Mouse (Mus musculus) 3134 (cell line): ENCODE measurements around the gene Hs2st1.
A peak's percentile ranks its signal among the peaks of the same experiment; 100 is the strongest.
"Not testable (repeated sequence)": the region's sequence is repeated elsewhere in the genome, so short reads cannot be mapped to it uniquely, and the experiment has no call there.

Experiments
- DNase-seq: peaks from one replicate; pipeline ENCODE4 v3.0.0-alpha.2; 2011; ENCODE audit warnings: low spot score; ENCODE audit not compliant: insufficient read length; ENCODE audit errors: extremely low read depth

The Hs2st1 gene

DNA sequence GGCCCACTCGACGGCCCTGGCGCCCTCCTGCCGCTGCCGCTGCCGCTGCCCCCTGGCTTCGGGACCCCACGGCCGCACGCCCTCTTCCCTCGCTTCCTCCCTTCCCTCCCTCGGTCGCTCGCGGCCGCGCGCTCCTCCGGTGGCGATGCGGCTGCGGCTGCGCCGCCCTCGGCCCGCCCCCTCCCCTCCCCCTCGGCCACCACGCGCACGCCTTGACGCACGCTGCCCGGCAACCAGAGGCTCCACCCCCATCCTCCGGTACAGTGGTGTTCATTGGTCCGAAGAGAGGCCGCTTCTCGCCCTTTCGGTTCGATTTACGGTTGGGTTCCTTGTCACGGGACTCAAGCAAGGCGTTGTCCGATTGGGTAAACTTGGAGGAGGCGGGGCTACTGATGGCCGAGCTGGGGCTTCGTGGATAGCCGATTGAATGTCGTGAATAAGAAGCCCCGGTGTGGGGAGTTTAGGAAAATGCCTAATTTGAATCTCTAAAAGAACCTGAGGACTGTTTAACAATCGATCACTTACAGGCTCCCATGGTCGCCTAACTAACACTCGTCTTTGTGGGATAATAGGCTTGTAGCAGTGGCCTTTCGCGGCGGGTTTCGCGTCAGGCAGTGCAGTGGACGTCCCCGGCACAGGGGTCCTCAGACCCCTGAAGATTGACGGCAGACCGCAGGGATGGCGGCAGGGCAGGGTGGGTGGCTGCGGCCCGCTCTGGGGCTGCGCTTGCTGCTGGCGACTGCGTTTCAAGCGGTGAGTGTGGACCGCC lies at the start of gene Hs2st1, which contains the start of gene Selenof:
Hs2st1 (minus strand) TSS at position 135 of the 769 bp plus-strand sequence.
Selenof (plus strand) TSS at position 258 of the 769 bp plus-strand sequence.
- DNase-seq = peak; percentile 97

DNA sequence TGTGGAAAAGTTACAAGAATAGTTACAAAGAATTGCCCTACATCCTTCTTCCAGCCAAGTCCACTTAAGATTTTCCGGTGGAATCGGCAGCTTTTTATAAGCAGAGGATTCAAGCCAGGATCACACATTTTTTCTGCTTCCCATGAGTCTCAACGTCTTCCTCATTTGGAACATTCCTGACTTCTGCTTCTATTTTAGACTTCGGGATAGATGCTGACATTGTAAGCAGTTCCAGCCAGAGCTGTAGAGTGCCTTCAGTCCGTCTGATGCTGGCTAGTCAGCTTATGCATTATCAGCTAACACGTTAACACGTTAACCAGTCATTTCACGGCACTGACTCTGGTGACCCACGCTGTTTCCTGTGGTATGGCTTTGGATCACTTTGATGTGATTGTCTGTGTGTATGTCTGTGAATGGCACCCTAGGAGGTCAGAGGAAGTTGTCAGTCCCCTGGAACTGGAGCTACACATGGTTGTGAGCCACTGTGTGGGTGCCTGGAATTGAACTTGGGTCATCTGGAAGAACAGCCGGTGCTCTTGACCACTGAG lies 47.7 kb upstream of the Hs2st1 start:
- no peak for DNase-seq

DNA sequence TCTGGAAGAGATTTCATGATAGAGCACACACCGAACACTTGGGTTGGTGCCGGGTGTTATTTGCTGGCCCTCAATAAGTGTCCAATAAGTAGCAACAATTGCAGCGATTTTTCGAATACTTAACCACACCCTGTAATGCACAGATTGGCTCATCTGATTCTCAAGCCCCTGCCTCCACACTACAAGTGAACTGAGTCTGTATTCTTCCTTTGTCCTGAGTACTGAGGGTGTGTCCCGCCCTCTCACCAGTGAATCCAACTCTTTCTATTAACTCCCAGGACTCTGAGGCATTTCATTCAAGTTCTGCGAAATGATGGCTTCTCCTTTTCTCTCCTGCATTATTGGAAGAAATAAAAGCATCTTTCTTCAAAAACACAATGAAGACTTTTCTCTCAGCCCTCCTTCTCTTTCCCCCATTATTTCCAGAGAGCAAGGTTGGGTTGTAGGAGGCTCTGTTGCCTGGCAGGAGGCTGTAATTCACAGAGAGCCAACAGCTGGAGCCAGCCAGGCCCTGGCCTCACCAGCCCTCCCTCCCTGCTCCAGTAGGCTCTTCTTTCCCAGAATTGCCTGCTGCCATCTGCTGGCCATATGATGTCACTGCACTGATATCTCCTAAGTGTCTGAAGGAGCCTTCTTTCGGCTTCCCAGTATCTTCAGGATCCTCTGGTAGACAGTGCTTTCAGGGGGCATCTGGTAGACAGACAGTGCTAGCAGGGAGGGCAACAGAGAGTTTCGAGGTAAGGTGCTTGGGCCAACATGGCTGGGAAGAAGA lies 46.9 kb upstream of the Hs2st1 start:
- peak; percentile 36 for DNase-seq

DNA sequence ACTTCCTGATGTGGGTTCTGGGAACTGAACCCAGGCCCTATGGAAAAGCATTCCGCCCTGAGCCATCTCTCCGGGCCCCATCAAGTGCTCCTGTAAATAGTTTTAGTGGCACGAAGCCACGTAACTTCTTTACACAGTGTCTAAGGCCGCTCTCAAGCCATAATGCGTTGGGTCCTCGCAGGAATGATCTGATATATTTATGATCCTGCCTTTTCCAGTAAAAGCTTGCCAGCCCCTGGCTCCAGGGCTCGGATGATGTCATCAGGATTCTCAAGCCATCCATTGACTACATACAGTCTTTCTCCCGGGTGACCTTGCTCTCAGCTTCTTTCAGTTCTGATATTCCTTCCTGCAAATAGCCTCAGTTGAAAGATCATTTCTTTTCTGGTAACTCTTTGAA lies 45.5 kb upstream of the Hs2st1 start:
- no peak for DNase-seq

DNA sequence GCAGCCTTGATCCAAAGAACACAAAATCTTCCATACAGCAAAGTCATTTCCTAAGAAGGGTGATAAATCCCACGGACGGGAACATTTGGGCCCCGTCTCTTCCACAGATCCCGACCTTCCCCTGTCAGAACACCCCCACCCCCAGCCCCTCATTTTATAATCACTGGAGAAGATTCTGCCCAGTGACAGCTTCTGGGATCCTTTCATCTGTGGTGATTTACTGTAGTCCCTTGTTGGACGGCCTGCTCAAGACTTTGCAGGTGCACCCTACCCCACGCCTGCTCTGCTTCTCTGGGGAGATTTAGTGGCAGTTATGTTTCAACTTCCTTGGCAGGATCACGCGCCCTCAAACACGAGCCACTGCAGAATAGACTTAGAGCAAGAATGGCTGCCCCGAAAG lies 44.7 kb upstream of the Hs2st1 start:
- no peak for DNase-seq

DNA sequence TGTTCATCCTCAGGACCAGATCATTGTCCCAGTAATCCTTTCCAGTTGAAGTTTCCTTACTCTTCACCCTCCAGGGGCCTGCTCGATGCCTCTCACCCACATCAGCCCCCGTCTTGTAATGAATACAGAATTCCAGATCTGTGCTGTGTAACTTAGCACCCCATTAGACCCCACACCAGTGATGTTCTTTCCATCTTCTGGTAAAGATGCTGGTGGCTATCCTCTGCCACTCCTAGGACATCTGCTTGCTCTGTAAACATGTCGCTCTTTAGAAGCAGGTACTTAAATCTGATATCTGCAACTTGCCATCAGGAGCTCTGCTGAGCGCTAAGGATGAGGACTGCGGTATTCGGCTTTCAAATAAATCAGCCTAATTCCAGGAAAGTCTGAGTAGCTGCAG lies 44.3 kb upstream of the Hs2st1 start:
- DNase-seq = no peak

DNA sequence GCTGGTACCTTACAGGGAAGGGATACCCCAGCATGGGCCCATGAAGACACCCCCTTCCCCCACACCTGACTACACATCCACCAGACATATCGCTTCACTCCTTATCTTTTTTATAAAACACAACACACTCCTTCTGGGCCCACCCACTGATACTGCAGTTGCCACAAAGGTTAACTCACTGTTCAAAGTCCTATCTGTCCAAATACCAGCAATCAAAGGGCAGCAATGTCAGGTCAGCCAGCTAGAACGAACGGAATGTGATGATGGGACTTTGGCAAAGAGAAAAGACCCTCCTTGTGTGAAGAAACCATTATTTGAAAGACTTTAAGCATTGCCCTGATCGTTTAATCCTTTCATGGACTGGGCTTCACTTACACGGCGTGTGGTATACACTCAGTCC lies 42.4 kb upstream of the Hs2st1 start:
- no peak for DNase-seq

DNA sequence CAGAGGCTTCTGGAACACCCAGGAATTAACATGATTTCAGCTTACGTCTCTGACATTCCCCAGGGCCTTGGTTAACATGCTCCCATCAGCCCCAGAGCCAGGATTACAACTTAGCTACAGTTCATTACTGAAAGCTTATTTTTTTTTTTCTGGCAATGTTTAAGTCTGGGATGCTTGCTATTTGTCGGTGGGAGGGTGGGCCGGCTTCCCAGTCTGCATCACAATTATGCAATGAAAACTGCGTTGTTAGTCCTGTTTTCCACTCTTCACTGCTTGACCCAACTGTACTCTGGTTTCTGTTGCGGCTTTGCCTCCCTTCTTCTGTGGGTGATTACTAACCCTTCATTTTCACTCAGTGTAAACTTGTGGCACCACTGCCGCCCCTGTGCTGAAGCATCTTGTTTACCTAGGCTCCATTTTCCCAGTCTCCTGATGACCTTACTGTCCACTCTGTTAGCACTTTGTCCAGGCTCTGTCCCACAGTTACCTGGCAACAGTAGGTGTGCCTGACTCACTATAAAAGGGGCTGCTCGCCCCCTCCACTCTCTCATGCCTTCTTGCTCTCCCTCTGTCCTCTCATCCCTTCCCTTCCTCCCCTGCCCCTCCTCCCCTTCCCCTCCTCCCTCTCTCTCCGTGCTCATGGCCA lies 41.8 kb upstream of the Hs2st1 start:
- no peak for DNase-seq

DNA sequence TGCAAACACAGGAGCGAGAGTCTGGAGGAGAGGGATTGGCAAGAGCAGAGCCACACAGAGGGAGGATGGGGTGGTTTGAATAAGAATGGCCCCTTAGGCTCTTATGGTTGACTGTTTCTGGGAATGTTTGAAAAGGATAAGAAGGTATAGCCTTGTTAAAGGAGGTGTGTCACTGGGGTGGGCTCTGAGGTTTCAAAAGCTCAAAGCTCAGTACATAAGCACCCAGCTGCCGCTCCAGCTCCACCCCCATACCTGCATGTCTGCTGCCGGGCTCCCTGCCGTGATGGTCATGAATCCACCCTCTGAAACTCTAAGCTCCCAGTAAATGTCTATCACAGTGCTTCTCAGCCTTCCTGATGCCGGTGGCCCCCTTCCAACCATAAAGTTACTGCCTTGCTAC lies 40.8 kb upstream of the Hs2st1 start:
- DNase-seq = no peak

DNA sequence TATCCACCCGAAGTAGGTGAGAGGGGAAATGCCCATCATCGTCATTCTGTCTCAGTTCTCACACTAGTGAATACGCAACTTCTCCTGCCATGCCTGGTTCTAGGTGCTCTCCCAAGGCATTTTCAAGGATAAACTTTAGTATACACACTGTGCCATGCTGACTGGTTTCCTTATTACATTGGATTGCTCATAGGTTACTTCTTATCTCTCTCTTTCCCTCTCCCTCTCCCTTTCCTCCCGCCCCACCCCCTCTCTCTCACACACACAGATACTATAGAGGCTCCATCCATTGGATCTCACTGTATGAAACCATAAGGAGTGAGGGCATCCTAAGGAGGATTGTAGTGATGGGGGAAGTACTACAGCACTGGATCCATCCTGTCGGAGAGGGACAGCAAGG lies 38.1 kb upstream of the Hs2st1 start:
- DNase-seq = no peak

DNA sequence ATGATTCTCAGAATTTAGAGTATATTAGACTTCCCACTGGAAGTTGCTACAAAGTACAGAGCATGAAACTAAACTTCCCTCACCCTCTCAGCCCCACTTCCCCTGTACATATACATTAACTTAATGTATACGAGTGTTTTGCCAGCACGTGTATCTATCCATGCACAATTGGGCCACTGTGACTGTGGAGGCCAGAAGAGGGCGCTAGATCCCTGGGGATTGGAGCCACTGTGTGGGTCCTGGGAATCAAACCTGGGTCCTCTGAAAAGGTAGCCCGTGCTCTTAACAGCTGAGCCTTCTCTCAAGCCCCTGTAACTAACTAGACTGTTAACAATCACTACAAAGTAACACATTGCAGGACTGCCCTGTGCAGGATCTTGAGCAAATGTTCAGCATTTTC lies 36.5 kb upstream of the Hs2st1 start:
- no peak for DNase-seq

DNA sequence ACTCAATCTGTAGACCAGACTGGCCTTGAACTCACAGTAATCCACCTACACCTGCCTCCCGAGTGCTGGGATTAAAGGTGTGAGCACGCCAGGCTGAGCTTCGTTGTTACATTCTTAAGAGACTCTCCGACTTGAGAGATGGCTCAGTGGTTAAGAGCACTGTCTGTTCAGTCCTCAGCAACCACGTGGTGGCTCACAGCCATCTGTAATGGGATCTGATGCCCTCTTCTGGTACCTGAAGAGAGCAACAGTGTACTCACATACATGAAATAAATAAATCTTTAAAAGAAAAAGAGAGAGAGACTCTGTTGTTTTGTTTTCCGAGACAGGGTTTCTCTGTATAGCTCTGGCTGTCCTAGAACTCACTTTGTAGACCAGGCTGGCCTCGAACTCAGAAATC lies 35.8 kb upstream of the Hs2st1 start:
- not testable (repeated sequence) for DNase-seq

DNA sequence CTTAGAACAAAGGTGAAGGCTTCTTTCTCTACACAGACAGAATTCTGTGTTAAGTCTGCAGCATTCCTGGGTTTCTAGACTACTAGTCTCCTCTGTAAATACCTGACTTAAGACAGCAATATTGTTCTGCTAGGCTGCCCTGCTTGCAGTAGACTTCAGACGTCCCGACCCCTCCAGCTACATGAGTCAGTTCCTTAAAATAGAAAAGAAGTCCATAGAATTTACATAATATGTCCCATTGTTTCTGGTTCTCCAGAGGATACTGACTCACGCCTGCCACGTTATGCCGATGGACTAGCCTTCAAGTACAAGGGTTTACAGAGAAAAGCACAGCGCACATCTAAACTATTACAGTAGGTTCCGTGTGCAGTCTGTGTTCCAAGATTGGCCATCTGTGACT lies 34.2 kb upstream of the Hs2st1 start:
- peak; percentile 39 for DNase-seq

DNA sequence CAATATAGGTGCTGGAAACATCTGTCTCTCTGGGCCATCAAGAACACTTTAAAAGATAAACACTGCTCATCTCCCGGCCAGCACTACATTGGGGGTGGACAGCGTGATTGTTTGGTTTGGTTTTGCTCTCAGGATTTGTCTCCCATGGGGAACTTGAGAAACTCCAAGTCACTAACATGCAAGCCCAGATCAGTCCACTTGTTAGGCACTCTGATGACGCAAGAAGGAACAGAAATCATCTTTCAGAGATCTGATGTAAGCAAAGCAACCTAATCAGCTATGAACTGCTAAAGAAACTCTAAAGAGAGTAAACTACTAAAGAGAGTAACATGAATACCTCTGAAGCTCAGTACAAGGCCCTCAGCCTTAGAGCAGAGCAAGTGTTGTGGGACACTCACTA lies 33.6 kb upstream of the Hs2st1 start:
- DNase-seq = no peak

DNA sequence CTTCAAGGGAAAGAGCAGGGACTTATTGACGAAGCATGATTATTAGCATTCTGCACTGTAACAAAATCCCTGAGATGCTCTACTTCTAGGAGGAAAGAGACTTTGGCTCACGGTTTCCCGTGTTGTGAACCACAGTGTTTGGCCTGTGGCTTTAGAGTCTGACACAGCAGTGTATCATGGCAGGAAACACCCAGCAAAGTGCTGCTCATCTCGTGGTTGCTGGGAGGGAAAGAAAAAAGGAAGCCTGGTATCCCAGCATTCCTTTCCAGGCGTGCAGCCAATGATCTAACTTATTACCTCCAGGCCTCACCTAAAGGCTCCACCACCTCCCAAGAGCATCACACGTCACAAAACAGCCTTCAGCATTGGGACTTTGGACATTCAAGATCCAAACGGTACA lies 32.8 kb upstream of the Hs2st1 start:
- no peak for DNase-seq

DNA sequence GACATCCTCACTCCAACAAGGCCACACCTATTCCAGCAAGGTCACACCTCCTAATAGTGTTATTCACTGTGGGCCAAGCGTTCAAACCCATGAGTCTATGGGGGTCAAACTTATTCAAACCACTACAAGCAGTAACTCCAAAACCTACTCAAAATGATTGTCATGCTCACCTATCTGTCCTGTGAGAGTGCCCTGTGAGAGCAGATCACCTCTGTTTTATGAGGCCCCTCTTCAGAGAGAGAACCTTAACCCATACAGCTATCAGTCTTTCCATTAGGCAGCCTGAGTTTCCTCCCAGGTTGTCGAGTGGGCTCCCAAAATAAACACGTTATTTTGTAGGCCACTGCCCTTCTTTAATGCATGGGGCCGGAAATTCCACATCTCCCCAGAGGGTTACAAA lies 32.4 kb upstream of the Hs2st1 start:
- DNase-seq = no peak

DNA sequence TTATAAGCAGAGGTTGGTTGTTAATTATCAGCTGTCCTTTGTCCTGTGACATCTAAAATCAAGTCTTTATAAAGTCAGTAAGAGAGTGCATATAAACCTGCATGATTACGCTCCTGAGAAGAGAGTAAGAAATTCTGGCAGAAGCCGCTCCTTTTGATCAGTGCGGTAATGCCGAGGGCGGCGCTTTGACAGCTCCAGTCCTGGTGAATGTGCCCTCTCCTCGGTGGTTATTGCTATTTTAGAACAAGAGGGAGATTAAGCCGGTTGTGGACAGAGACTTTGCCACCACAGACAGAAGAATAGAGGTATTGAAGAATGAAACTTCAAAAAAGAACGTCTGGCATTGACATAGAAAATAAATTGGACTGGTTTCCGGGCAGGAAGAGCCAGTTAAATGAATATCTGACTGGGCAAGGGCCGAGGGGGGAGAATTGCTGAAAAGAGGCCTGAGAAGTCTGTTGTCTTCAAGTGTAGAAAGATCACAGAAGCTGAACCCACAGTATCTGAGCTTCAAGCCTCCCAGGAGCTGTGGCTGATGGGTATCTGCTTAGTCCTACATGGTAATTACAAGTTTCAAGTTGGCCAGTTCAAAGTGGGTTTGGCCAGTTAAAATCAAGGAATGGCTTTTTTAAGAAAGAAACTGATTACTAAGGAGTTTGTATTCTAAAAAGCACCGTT lies 27.9 kb upstream of the Hs2st1 start:
- DNase-seq = no peak

DNA sequence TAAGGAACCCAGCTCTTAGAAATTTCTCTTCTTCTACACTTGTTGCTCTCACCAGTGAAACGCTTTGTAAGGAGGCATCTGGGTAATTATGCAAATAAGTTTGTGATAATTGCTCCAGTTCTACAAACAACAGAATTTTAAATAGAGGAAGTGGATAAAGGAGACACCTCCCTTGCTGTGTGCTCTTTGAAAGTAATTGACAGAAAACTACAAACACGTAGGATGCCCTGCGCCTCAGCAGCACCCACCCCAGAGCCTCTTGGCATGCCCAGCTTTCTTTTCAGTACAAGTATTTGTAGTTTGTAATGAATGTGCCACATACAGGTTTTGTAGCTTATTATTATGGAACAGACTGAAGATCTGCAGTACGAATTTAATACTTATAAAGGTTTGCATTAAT lies 27.1 kb upstream of the Hs2st1 start:
- DNase-seq = no peak

DNA sequence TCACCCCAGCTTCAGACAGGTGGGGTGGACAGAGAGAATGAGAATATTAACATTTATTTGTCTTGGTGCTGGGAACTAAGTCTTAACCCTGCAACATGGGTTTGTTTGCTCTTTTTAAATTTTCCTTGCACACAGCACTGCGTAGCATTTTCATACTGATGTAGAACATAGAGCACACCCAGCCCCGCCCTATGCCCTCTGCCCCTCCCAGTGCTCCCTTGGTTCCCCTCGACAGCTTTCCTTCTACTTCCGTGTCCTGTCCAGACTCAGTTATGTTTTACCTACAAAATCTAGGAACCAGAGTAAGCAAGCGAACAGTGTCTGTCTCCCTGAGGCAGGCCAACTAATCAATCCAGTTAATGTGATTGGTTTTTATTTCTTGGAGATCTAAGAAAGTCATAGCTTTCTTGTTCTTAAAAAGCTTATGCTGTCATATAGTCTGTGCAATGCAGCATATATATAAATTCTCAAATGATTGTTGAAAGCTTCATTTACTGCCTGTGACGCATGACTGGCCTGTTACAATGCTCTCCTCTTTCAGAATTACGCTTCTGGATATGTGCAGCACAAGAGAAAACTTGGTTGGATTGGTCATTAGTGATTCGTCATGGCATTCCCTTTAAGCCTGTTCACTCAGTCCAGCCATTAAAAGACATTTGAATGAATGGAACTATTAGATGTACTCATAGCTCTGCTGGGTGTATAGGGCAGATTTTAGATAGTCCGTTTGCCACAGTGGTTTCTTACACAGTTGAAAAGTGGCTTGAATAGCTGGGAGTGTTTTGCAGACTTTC lies 23.2 kb upstream of the Hs2st1 start:
- no peak for DNase-seq
